Mouse (Mus musculus) midbrain, embryonic 12.5 days (tissue): ENCODE data around the gene Ryr2. TPM values are rescaled to one million over a fixed set of nuclear protein-coding genes. Genes with fewer than 3 reads are reported as not detected.

Experiments used
- ATAC-seq: fragments of 200-750 bp; cut with Nextera tagmentation; 2 replicates; pipeline ENCODE4 v1.8.0; 2017; ENCODE audit warnings: low read depth, moderate TSS enrichment, moderate library complexity; ENCODE audit not compliant: low FRiP score
- H3K27ac ChIP-seq: fragments of 300-500 bp; sonication (generic); replicated peaks from 2 replicates; pipeline ENCODE4 v1.5.1; 2016; ENCODE audit warnings: mild to moderate bottlenecking
- H3K27me3 ChIP-seq: fragments of 300-500 bp; sonication (generic); 2 replicates; pipeline ENCODE4 v1.6.1; 2016; ENCODE audit warnings: mild to moderate bottlenecking
- H3K36me3 ChIP-seq: fragments of 300-500 bp; sonication (generic); 2 replicates; pipeline ENCODE4 v1.6.1; 2016
- H3K4me1 ChIP-seq: fragments of 300-500 bp; sonication (generic); 2 replicates; pipeline ENCODE4 v1.6.1; 2016
- H3K4me2 ChIP-seq: fragments of 300-500 bp; sonication (generic); replicated peaks from 2 replicates; pipeline ENCODE4 v1.6.1; 2016; ENCODE audit warnings: mild to moderate bottlenecking, moderate library complexity
- H3K4me3 ChIP-seq: fragments of 300-500 bp; sonication (generic); 2 replicates; pipeline ENCODE4 v1.5.1; 2016; ENCODE audit warnings: mild to moderate bottlenecking
- H3K9ac ChIP-seq: fragments of 300-500 bp; sonication (generic); replicated peaks from 2 replicates; pipeline ENCODE4 v1.6.1; 2016; ENCODE audit warnings: mild to moderate bottlenecking, moderate library complexity
- H3K9me3 ChIP-seq: fragments of 300-500 bp; sonication (generic); 2 replicates; pipeline ENCODE4 v1.6.1; 2016; ENCODE audit warnings: mild to moderate bottlenecking
- WGBS: fragments of 180-500 bp; shearing (Covaris S2); methylation state at CpG from one replicate; pipeline ENCODE4 v1.1.7; 2016; 5-methylcytosine and 5-hydroxymethylcytosine counted together
- polyA plus RNA-seq: library from polyadenylated mRNA; unstranded; fragments of >200 nt; fragmentation: Nextera tagmentation; extraction: Ambion mirVana; gene quantifications from 2 replicates; pipeline ENCODE4 v1.2.1, GENCODE M21; 2016

Ryr2 gene
- polyA plus RNA-seq, 1 experiment from 2014 or later = 0.70 TPM

DNA sequence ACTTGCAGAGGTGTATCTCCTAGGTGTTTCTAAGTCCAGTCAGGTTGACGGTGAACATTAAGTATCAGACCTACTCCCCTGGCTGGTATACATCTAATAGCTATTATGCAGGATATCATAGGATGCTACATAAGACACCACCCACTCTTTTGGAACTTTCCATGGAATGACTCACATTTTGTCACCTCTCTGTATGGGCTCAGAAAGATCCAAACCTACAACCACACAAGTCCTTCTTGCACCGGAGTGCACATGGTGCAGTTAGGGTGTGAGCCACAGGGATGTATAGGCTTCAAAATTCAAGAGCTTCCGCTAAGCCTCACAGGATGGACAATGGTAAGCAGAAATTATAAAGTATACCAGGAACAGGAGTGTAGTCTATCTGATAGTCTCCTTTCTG lies 52.8 kb downstream of the Ryr2 start:
- H3K4me1 ChIP-seq = no peaks in the 10 kb centered on the region
- ATAC-seq = no peak
- no peak overlapping the region for H3K4me3 ChIP-seq
- no peaks in the 10 kb centered on the region for H3K27me3 ChIP-seq
- no peak overlapping the region for H3K4me2 ChIP-seq
- H3K9ac ChIP-seq = no peak overlapping the region
- no peak overlapping the region for H3K27ac ChIP-seq
- H3K36me3 ChIP-seq = no peaks in the 10 kb centered on the region
- no peaks in the 10 kb centered on the region for H3K9me3 ChIP-seq
- 93% methylated on average over 3 of the region's 3 CpGs for WGBS

DNA sequence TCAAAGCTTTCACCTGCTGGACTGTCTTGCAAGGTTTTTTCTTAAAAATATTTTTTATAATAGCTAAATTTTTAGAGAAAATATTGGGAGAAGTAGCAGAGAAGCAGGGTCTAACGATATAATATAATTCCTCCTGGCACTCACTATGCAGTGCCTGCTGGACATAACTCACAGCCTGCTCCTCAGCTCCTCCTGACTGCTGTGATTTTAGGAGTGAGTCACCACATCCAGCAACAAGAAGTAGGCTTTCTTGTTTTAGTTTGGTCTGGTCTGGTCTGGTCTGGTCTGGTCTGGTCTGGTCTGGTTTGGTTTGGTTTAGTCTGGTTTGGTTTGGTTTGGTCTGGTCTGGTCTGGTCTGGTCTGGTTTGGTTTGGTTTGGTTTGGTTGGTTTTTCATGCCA lies 55.9 kb downstream of the Ryr2 start:
- Histone ChIP-seq H3K36me3 (no peaks in the 10 kb centered on the region), H3K27ac (no peak overlapping the region), H3K9ac (no peak overlapping the region), H3K4me1 (no peaks in the 10 kb centered on the region), H3K9me3 (no peaks in the 10 kb centered on the region), H3K4me3 (no peak overlapping the region), H3K4me2 (no peak overlapping the region), H3K27me3 (no peaks in the 10 kb centered on the region)
- ATAC-seq = no peak
- 89% methylated on average over 1 of the region's 1 CpGs for WGBS

DNA sequence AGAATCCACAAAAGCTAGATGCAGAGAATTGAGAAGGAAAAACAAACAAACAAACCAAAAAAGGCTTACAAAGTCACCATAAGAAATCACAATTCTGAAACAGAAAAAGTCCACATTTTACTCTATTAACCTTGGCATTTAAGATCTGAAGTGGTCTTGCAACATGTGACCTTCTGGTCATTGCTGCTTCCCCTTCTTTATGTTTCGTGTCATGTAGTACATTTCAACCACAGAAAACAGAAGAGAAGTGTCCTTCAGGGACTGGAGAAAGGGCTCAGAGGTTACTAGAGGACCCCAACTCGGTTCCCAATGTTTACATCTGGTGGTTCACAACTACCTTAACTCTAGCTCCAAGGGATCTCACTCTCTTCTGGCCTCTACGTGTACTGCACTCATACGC lies 59.7 kb downstream of the Ryr2 start:
- ATAC-seq = no peak

DNA sequence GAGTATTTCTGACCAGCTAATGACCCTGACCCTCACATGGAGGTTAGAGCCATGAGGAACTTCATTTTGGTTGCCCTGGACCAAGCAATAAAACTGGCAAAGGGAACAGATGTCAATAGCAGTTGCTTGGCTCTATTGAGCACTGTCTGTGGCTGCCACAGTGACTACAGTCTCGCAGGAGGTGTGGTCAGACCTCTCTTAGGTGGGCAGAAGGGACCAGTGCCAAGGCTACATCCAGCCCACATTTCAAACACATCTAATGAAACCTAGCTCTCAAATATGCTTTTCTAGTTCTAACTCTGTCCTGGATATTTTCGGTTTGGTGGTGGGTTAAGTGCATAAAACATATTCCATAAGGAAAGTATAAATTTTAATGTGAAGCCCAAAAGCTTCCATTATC lies 62.0 kb downstream of the Ryr2 start:
- Histone ChIP-seq H3K4me1 (no peaks in the 10 kb centered on the region), H3K9me3 (no peaks in the 10 kb centered on the region), H3K27me3 (no peaks in the 10 kb centered on the region), H3K4me3 (no peak overlapping the region), H3K4me2 (no peak overlapping the region), H3K9ac (no peak overlapping the region), H3K36me3 (no peaks in the 10 kb centered on the region), H3K27ac (no peak overlapping the region)
- no peak for ATAC-seq
- WGBS = 92% methylated on average over 2 of the region's 2 CpGs

More for the DNA sequence above, 59.7 kb downstream of the Ryr2 start:
- Histone ChIP-seq H3K4me3 (no peak overlapping the region), H3K36me3 (no peaks in the 10 kb centered on the region), H3K4me1 (no peaks in the 10 kb centered on the region), H3K27me3 (no peaks in the 10 kb centered on the region), H3K27ac (no peak overlapping the region), H3K9ac (no peak overlapping the region), H3K9me3 (no peaks in the 10 kb centered on the region), H3K4me2 (no peak overlapping the region)
- 85% methylated on average over 4 of the region's 4 CpGs for WGBS

DNA sequence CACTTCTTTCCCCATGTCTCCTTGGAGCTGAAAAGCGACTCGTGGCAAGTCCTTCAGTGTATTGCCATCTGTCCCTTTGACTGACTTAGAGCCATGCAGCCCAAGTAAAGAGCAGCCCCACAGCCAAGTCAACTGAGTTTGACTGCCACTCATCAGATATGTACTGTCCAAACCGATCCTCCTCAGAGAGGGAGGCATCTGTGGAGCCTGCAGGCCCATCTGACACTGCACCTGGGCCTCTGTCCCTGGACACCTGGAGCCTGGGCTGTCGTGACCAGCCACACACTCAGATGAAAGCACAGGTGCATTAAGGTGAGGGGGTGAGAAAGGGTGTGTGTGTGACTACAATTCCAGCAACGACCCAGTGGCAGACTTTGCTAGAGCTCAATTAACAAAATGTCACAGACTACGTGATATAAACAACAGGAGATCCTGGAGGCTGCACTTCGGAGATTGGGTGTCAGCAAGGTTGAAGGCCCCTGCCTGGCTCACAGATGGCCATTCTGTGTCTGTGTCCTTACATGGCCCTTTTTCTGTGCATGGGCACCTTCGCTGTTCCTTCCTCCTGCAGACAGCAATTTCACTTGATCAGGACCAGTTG lies 63.8 kb downstream of the Ryr2 start:
- no peak for ATAC-seq
- no peaks in the 10 kb centered on the region for H3K4me1 ChIP-seq
- no peak overlapping the region for H3K4me2 ChIP-seq
- no peaks in the 10 kb centered on the region for H3K9me3 ChIP-seq
- H3K9ac ChIP-seq = no peak overlapping the region
- H3K27ac ChIP-seq = no peak overlapping the region
- no peak overlapping the region for H3K4me3 ChIP-seq
- 82% methylated on average over 8 of the region's 8 CpGs for WGBS
- H3K36me3 ChIP-seq = no peaks in the 10 kb centered on the region
- H3K27me3 ChIP-seq = no peaks in the 10 kb centered on the region

DNA sequence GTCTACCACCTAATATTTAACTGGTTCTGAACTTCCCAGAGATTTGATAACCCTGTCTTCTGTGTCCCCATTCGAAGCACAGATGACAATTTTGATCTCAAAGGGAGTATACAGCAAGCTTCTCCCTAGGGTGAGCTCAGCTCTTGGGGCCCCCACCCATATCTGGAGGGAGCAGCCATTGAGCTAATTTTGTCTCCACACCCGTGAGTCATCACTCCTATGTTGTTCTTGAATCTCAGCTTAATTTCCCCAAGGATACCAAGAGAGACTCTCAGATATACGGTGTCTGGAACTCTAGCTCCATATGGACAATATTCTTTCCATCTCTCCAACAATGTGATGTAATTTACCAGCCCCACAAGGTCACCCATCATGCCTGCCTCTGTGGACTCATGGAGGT lies 66.8 kb downstream of the Ryr2 start:
- Histone ChIP-seq H3K4me1 (no peaks in the 10 kb centered on the region), H3K9ac (no peak overlapping the region), H3K27ac (no peak overlapping the region), H3K36me3 (no peaks in the 10 kb centered on the region), H3K4me2 (no peak overlapping the region), H3K9me3 (no peaks in the 10 kb centered on the region), H3K27me3 (no peaks in the 10 kb centered on the region), H3K4me3 (no peak overlapping the region)
- ATAC-seq = no peak
- WGBS = 85% methylated on average over 3 of the region's 3 CpGs

DNA sequence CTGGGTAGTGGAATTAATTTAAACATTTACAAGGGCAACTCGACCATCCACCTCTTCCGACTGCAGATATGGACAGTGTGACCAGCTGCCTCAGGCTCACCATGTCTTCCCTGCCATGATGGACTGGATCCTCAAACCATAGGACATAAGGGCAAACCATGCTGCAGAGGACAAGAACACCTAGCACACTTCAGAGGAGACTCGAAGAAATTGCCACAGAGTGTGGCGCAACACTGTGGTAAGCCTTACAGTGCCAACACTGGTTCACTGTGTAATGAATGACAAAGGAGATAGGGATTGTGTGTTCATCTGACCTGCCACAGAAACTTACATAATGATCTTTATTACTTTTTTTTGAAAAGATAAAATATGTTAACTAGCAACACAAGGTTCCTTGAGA lies 68.1 kb downstream of the Ryr2 start:
- H3K4me2 ChIP-seq = no peak overlapping the region
- H3K9me3 ChIP-seq = no peaks in the 10 kb centered on the region
- no peak for ATAC-seq
- 90% methylated on average over 4 of the region's 4 CpGs for WGBS
- H3K4me3 ChIP-seq = no peak overlapping the region
- H3K9ac ChIP-seq = no peak overlapping the region
- no peaks in the 10 kb centered on the region for H3K27me3 ChIP-seq
- H3K27ac ChIP-seq = no peak overlapping the region
- no peaks in the 10 kb centered on the region for H3K36me3 ChIP-seq
- H3K4me1 ChIP-seq = no peaks in the 10 kb centered on the region

DNA sequence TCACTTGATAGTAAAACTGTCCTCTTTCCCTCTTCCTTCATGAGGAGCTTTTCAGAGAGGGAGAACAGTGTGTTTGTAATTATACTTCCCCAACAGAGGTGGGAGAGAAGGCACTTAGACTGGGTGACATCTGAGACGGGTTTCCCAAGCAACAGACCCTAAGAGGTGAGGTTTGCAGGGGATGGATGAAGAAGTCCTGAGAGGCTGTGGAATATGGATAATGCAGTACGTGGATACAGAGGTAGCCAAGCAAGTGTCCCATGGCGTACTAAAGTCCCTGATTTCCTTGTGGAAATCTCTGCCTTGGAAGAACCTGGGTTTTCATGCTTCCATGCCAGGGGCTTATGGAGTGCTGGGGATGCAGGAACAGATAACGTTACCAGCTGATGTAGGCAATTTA lies 69.5 kb downstream of the Ryr2 start:
- WGBS = 88% methylated on average over 4 of the region's 4 CpGs
- no peak overlapping the region for H3K4me2 ChIP-seq
- no peak for ATAC-seq
- H3K9ac ChIP-seq = no peak overlapping the region
- H3K4me3 ChIP-seq = no peak overlapping the region
- no peaks in the 10 kb centered on the region for H3K9me3 ChIP-seq
- H3K36me3 ChIP-seq = no peaks in the 10 kb centered on the region
- no peak overlapping the region for H3K27ac ChIP-seq
- no peaks in the 10 kb centered on the region for H3K27me3 ChIP-seq
- H3K4me1 ChIP-seq = no peaks in the 10 kb centered on the region

DNA sequence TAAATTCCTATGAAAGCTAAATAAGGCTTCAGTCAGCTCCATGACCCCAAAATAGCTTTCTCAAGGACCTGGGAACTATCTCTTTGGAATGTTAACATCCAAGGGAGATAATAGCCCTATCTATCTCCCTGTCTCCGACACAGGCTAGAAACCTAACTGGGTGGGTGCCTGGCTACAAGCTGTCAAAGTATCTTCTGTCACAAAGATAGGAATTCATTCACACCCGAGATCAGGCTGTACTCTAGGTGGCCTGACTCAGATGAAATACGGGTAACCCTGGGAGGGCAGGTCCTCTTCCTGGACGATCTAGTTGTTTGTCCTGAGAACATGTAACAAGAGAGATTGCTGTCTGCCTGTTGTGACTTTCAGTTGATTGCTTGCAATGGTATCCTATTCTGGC lies 69.9 kb downstream of the Ryr2 start:
- H3K9ac ChIP-seq = no peak overlapping the region
- H3K4me1 ChIP-seq = no peaks in the 10 kb centered on the region
- no peak overlapping the region for H3K4me2 ChIP-seq
- no peak overlapping the region for H3K4me3 ChIP-seq
- WGBS = 78% methylated on average over 4 of the region's 4 CpGs
- H3K36me3 ChIP-seq = no peaks in the 10 kb centered on the region
- no peak for ATAC-seq
- H3K27ac ChIP-seq = no peak overlapping the region
- no peaks in the 10 kb centered on the region for H3K27me3 ChIP-seq
- no peaks in the 10 kb centered on the region for H3K9me3 ChIP-seq

DNA sequence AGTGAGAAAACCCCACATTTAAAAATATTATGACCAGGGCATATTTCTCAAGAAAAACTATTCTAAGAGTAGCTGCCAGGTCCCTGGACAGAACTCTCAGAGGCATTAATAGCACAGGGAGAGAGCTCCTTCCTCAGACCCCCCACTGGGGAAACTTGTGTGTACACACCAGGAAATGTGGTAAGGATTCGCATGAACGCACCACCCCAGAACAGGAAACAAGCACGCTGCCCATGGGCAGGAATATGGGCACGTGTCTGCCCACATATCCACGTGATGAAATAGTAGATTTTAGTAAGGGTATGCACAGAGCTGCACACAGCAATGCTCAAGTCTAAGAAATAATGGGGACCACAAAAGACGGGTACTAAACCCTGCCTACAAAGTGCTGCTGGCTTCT lies 72.8 kb downstream of the Ryr2 start:
- Histone ChIP-seq H3K9ac (no peak overlapping the region), H3K27ac (no peak overlapping the region), H3K36me3 (no peaks in the 10 kb centered on the region), H3K4me1 (no peaks in the 10 kb centered on the region), H3K9me3 (no peaks in the 10 kb centered on the region), H3K4me3 (no peak overlapping the region), H3K27me3 (no peaks in the 10 kb centered on the region), H3K4me2 (no peak overlapping the region)
- WGBS = 80% methylated on average over 6 of the region's 6 CpGs
- ATAC-seq = no peak

DNA sequence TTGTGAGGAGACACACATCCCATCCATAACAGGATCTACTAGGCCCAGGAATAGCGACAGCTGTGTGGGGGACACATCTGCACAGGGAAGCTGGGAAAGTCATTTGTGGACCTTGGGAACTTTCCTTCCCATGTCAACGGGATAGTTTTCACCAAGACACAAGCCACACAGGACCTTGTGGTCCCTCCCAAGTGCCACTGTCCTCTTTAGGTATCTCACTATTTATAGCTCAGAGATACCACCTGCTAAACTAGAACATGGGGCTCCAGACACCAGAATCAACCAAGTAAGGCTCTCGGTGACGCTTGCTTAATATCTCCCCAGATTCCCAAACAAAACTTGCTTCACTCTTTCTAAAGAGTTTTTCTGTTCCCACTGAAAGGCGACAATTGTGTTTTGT lies 73.5 kb downstream of the Ryr2 start:
- Histone ChIP-seq H3K4me3 (no peak overlapping the region), H3K4me1 (no peaks in the 10 kb centered on the region), H3K9me3 (no peaks in the 10 kb centered on the region), H3K4me2 (no peak overlapping the region), H3K27ac (no peak overlapping the region), H3K36me3 (no peaks in the 10 kb centered on the region), H3K27me3 (no peaks in the 10 kb centered on the region), H3K9ac (no peak overlapping the region)
- ATAC-seq = no peak
- 88% methylated on average over 5 of the region's 5 CpGs for WGBS

DNA sequence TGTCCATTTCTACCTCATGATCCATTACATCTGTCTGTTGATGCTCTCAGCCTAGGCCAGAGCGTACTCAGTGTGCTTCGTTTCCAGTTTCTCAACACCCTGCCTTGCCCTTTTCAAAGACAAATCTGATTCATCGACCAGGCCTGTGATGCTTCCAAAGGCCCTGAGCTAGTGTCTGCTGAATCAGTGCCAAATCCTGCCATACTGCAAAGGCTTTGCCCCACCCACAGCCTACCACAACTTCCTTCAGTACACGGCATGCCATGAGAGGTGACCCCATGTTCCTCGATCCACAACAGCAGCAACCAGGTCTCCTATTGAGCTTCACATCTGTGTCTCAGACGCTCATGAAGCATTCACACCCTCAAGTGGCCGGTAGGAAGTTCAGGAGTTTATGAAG lies 76.9 kb downstream of the Ryr2 start:
- Histone ChIP-seq H3K36me3 (no peaks in the 10 kb centered on the region), H3K9me3 (no peaks in the 10 kb centered on the region), H3K4me3 (no peak overlapping the region), H3K4me1 (no peaks in the 10 kb centered on the region), H3K27me3 (no peaks in the 10 kb centered on the region), H3K9ac (no peak overlapping the region), H3K27ac (no peak overlapping the region), H3K4me2 (no peak overlapping the region)
- ATAC-seq = no peak
- 93% methylated on average over 7 of the region's 7 CpGs for WGBS

DNA sequence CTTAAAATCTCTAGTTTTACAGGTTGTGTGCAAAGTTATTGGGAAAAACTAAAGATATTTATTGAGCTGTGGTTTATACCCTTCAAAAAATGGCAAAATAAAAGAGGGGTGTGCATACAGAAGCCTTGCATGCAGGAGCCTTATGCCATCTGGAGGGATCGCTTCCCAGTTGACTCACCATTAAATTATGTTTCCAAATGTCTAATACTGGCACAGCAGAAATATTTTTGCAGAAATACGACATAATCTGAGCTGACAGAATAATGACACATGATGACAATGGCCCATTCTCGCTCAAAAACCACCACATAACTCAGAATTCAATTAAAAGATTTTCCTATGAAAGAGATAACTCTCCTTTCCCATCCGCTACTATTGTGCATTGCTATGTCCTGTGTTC lies 77.4 kb downstream of the Ryr2 start:
- 91% methylated on average over 4 of the region's 4 CpGs for WGBS

More for the DNA sequence above, 77.4 kb downstream of the Ryr2 start:
- H3K4me2 ChIP-seq = no peak overlapping the region
- no peaks in the 10 kb centered on the region for H3K27me3 ChIP-seq
- H3K9ac ChIP-seq = no peak overlapping the region
- no peak overlapping the region for H3K27ac ChIP-seq
- H3K4me1 ChIP-seq = no peaks in the 10 kb centered on the region
- ATAC-seq = no peak
- no peaks in the 10 kb centered on the region for H3K36me3 ChIP-seq
- no peak overlapping the region for H3K4me3 ChIP-seq
- H3K9me3 ChIP-seq = no peaks in the 10 kb centered on the region
